In genomic region chrX:169986519-169987367, GRCm38 (mm10) we compare ENCODE assay signal across 8 mouse cellular contexts. TPM values are rescaled to one million over a fixed set of nuclear protein-coding genes. Genes with fewer than 3 reads are reported as not detected.
DNase-seq lines count a peak whose midpoint lies in the region; ATAC-seq lines count a peak whose summit lies in the region.
"Not testable (repeated sequence)": the region's sequence is repeated elsewhere in the genome, so short reads cannot be mapped to it uniquely, and the experiment has no call there.

No protein-coding gene starts in this region.

- peak overlapping the region; percentile 48 for H3K4me3 ChIP-seq in megakaryocyte, embryonic 14.5 days (replicated peaks)

- intact Hi-C loops in gastrocnemius, postnatal 14 days (cut with DNase I; ENCODE audit: low total_unique reads), result not testable (repeated sequence)

- peaks cover 76% of the 10 kb centered on the region for H3K9me3 ChIP-seq in megakaryocyte, embryonic 14.5 days

- H3K36me3 ChIP-seq in megakaryocyte, embryonic 14.5 days (replicated peaks; ENCODE audit: low read length), result peaks cover 41% of the 10 kb centered on the region

- H3K27me3 ChIP-seq in megakaryocyte, embryonic 14.5 days (replicated peaks), result not testable (repeated sequence)

- DNase-seq in adrenal gland, adult 18-20 months (ENCODE audit: low spot score in 2 of 2), result peak; percentile 68 to 94
- DNase-seq in embryo, embryonic 11 days, result peak; percentile 86
- DNase-seq in gastrocnemius, postnatal 14 days, result peak; percentile 79
- DNase-seq in left cerebral cortex, adult 9 months (ENCODE audit: low spot score in 2 of 2), result peak; percentile 94
- DNase-seq in right cerebral cortex, adult 2 months (ENCODE audit: low spot score in 2 of 2), result peak; percentile 79 to 93
- peak; percentile 74 for DNase-seq in urinary bladder, postnatal 14 days (ENCODE audit: low spot score)

- H3K4me1 ChIP-seq in megakaryocyte, embryonic 14.5 days, result peaks cover 18% of the 10 kb centered on the region

- ATAC-seq in inflammation-experienced regulatory T-cells, adult 6 months, result peak; percentile 84

RNA-seq across cellular contexts. Expression of gene Gm21887, which starts 22.7 kb away (rescaled TPM):
- total RNA-seq in adrenal gland, adult 18-20 months (2021), result 100 to 1,000 TPM; 358 to 418 TPM
- total RNA-seq in gastrocnemius, postnatal 14 days (2021), result 10 to 100 TPM; 32.5 to 36.1 TPM
- 10 to 100 TPM in 2 of 3 experiments, under 1 TPM in 1; 0.88 to 24.9 (median 14.6) TPM for polyA plus RNA-seq in inflammation-experienced regulatory T-cells, adult 6 months (2017; shearing (Covaris generic))
- 1,328 and 1,796 TPM in 2 replicates for polyA plus RNA-seq in megakaryocyte, embryonic 14.5 days (2012; ENCODE audit: insufficient read depth, low replicate concordance)

Comparison
In these comparisons a context has a peak if more than half of its experiments do, and no peak if none do; other contexts are left out.
1. Peak in every context shown above with its lines: DNase-seq, ATAC-seq and H3K4me3 ChIP-seq.
2. RNA of gene Gm21887, which starts 22.7 kb away (total RNA-seq): 358 to 418 TPM in adrenal gland, adult 18-20 months; 32.5 to 36.1 TPM in gastrocnemius, postnatal 14 days; every median in the first group is over 4 times any median in the second.